Mouse (Mus musculus) neural tube, embryonic 14.5 days (tissue): ENCODE results near the gene Vmn1r79. TPM values are rescaled to one million over a fixed set of nuclear protein-coding genes. Genes with fewer than 3 reads are reported as not detected.
"Not testable (repeated sequence)": the region's sequence is repeated elsewhere in the genome, so short reads cannot be mapped to it uniquely, and the experiment has no call there.

Experiments used
- ATAC-seq: fragments of 200-750 bp; cut with Nextera tagmentation; 2 replicates; pipeline ENCODE4 v1.8.0; 2017; ENCODE audit warnings: low read depth, mild to moderate bottlenecking, moderate TSS enrichment, moderate library complexity
- H3K27ac ChIP-seq: fragments of 300-500 bp; sonication (generic); 2 replicates; pipeline ENCODE4 v1.5.1; 2014; ENCODE audit warnings: low read depth, mild to moderate bottlenecking, control low read depth, low read length, moderate library complexity, mixed read lengths
- H3K27me3 ChIP-seq: fragments of 300-500 bp; sonication (generic); 2 replicates; pipeline ENCODE4 v1.6.1; 2014; ENCODE audit warnings: low read length; ENCODE audit not compliant: control insufficient read depth, insufficient read depth
- H3K36me3 ChIP-seq: fragments of 300-500 bp; sonication (generic); 2 replicates; pipeline ENCODE4 v1.6.1; 2014; ENCODE audit warnings: low read length, mixed read lengths; ENCODE audit not compliant: control insufficient read depth, insufficient read depth
- H3K4me1 ChIP-seq: fragments of 300-500 bp; sonication (generic); 2 replicates; pipeline ENCODE4 v1.6.1; 2014; ENCODE audit warnings: low read length; ENCODE audit not compliant: control insufficient read depth, insufficient read depth
- H3K4me2 ChIP-seq: fragments of 300-500 bp; sonication (generic); 2 replicates; pipeline ENCODE4 v1.6.1; 2014; ENCODE audit warnings: mild to moderate bottlenecking, low read depth, low read length, control low read depth
- H3K4me3 ChIP-seq: fragments of 300-500 bp; sonication (generic); 2 replicates; pipeline ENCODE4 v1.5.1; 2014; ENCODE audit warnings: low read depth, low read length, control low read depth, mixed read lengths
- H3K9ac ChIP-seq: fragments of 300-500 bp; sonication (generic); replicated peaks from 2 replicates; pipeline ENCODE4 v1.6.1; 2014; ENCODE audit warnings: low read depth, mild to moderate bottlenecking, control low read depth, low read length, mixed read lengths
- H3K9me3 ChIP-seq: fragments of 300-500 bp; sonication (generic); 2 replicates; pipeline ENCODE4 v1.6.1; 2016; ENCODE audit warnings: low read length; ENCODE audit not compliant: control insufficient read depth
- WGBS: fragments of 180-500 bp; shearing (Covaris S2); extraction: QIAGEN DNeasy Blood & Tissue Kit; methylation state at CpG from one replicate; pipeline ENCODE4 v1.1.7; 2014; 5-methylcytosine and 5-hydroxymethylcytosine counted together
- polyA plus RNA-seq: library from polyadenylated mRNA; unstranded; fragments of >200 nt; fragmentation: Nextera tagmentation; extraction: Ambion mirVana; gene quantifications from 2 replicates; pipeline ENCODE4 v1.2.1, GENCODE M21; 2014

Gene Vmn1r79
- polyA plus RNA-seq: not detected in 2 replicates

GRCm38 (mm10) chr7:12170979-12171378 lies at the start of gene Vmn1r79:
TSS of gene Vmn1r79 (plus strand) at chr7:12171279.
- not testable (repeated sequence) for H3K27ac ChIP-seq, H3K27me3 ChIP-seq, H3K4me2 ChIP-seq, H3K9ac ChIP-seq, H3K4me3 ChIP-seq, H3K36me3 ChIP-seq, H3K4me1 ChIP-seq, H3K9me3 ChIP-seq, ATAC-seq

GRCm38 (mm10) chr7:12149957-12150356 lies 21.1 kb upstream of the Vmn1r79 start, which contains the start of gene Vmn1r78:
TSS of gene Vmn1r78 (plus strand) at chr7:12150257.
- Histone ChIP-seq H3K36me3 (no peaks in the 10 kb centered on the region), H3K27ac (no peak within 1 kb of the TSS), H3K4me2 (no peak within 1 kb of the TSS), H3K4me3 (no peak within 1 kb of the TSS), H3K9ac (no peak within 1 kb of the TSS), H3K9me3 (no peaks in the 10 kb centered on the region), H3K27me3 (no peaks in the 10 kb centered on the region), H3K4me1 (no peaks in the 10 kb centered on the region)
- ATAC-seq: no peak
- WGBS: 68% methylated on average over 2 of the region's 2 CpGs

DNA sequence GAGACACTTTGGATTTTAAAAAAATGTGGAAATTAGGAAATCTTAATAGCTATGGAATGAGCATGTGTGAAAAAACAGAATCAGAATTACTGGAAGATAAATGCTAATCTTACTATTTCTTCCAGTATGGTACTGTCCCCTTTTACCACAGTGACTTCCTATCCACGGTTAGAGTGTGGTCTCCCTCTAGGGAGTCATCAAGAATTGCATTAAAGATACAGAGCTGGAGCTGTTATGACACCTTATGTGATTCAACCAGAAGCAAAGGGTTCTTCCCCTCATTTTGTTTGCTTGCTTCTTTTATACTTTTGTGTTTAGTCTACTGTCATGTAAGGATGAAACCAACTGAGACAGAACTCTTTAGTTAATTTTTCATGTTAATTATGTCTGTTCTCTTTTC lies 14.6 kb upstream of the Vmn1r79 start:
- not testable (repeated sequence) for ATAC-seq, H3K4me3 ChIP-seq, H3K4me1 ChIP-seq, H3K9ac ChIP-seq, H3K27me3 ChIP-seq, H3K27ac ChIP-seq, H3K9me3 ChIP-seq, H3K36me3 ChIP-seq, H3K4me2 ChIP-seq
- 63% methylated on average over 1 of the region's 1 CpGs for WGBS

GRCm38 (mm10) chr7:12172926-12173325 lies 1.8 kb downstream of the Vmn1r79 start:
- not testable (repeated sequence) for ATAC-seq, H3K27ac ChIP-seq, H3K4me3 ChIP-seq, H3K27me3 ChIP-seq, H3K4me2 ChIP-seq, H3K9me3 ChIP-seq, H3K4me1 ChIP-seq, H3K36me3 ChIP-seq, H3K9ac ChIP-seq
- WGBS: 66% methylated on average over 2 of the region's 2 CpGs

DNA sequence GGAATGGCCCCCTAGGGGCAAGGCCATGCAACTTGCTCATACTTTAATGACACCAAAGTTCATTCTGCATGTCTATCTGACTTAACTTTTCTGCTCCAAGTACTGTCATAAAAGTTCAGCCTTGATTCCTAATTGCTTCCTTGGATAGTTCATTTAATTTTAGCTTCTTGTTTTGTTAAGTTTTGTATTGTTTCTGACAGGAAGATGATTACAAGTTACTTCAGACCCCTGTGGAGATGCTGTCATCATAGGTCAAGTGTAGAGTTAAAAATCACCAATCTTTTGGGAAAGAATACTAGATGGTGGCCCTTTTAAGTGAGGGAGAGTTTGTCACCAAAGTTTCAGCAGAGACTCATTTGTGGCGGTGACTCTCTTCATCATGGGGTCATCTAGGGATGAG lies 17.9 kb downstream of the Vmn1r79 start, which contains the start of gene Vmn1r80:
Vmn1r80 (plus strand) TSS at position 301 of the 400 bp plus-strand sequence.
- Histone ChIP-seq H3K9me3 (no peaks in the 10 kb centered on the region), H3K36me3 (no peaks in the 10 kb centered on the region), H3K27me3 (no peaks in the 10 kb centered on the region), H3K4me3 (no peak within 1 kb of the TSS), H3K27ac (no peak within 1 kb of the TSS), H3K9ac (no peak within 1 kb of the TSS), H3K4me1 (no peaks in the 10 kb centered on the region), H3K4me2 (no peak within 1 kb of the TSS)
- no peak for ATAC-seq
- 85% methylated on average over 1 of the region's 1 CpGs for WGBS

GRCm38 (mm10) chr7:12204141-12204540 lies 33.1 kb downstream of the Vmn1r79 start:
- Histone ChIP-seq H3K9me3 (no peaks in the 10 kb centered on the region), H3K4me2 (no peak overlapping the region), H3K9ac (no peak overlapping the region), H3K4me1 (no peaks in the 10 kb centered on the region), H3K27ac (no peak overlapping the region), H3K27me3 (no peaks in the 10 kb centered on the region), H3K4me3 (no peak overlapping the region), H3K36me3 (no peaks in the 10 kb centered on the region)
- 67% methylated on average over 2 of the region's 2 CpGs for WGBS
- no peak for ATAC-seq

Other genes starting within 250 kb of the Vmn1r79 start
- gene Vmn1r76, start 233.1 kb upstream of the Vmn1r79 start, polyA plus RNA-seq: not detected in 2 replicates
- not detected in 2 replicates for gene Vmn1r77, start 134.5 kb upstream of the Vmn1r79 start, polyA plus RNA-seq
- gene Vmn1r78, start 21.0 kb upstream of the Vmn1r79 start, polyA plus RNA-seq: not detected in 2 replicates
- not detected in 2 replicates for gene Vmn1r80, start 18.0 kb downstream of the Vmn1r79 start, polyA plus RNA-seq
- 0.01 TPM in 1 of 2 replicates, not detected in the other for gene Vmn1r81, start 97.0 kb downstream of the Vmn1r79 start, polyA plus RNA-seq
- gene Vmn1r82, start 129.2 kb downstream of the Vmn1r79 start, polyA plus RNA-seq: not detected in 2 replicates
- not detected in 2 replicates for gene Vmn1r83, start 158.2 kb downstream of the Vmn1r79 start, polyA plus RNA-seq
- gene Vmn1r84, start 198.0 kb downstream of the Vmn1r79 start, polyA plus RNA-seq: not detected in 2 replicates